Mouse (Mus musculus) ES-Bruce4 (cell line): Measurements from ENCODE around the gene A430089I19Rik. TPM values are rescaled to one million over a fixed set of nuclear protein-coding genes. Genes with fewer than 3 reads are reported as not detected.
"Not testable (repeated sequence)": the region's sequence is repeated elsewhere in the genome, so short reads cannot be mapped to it uniquely, and the experiment has no call there.

Experiments used
- H3K27ac ChIP-seq: 2 replicates; pipeline ENCODE4 v1.5.1; 2012; ENCODE audit warnings: low read length, inconsistent platforms; ENCODE audit not compliant: insufficient read depth
- H3K27me3 ChIP-seq: 2 replicates; pipeline ENCODE4 v1.6.1; 2012; ENCODE audit warnings: mild to moderate bottlenecking, low read length, inconsistent platforms; ENCODE audit not compliant: control insufficient read depth, poor library complexity, insufficient read depth, severe bottlenecking
- H3K36me3 ChIP-seq: 2 replicates; pipeline ENCODE4 v1.6.1; 2012; ENCODE audit warnings: inconsistent platforms, mild to moderate bottlenecking, low read length, moderate library complexity; ENCODE audit not compliant: control insufficient read depth, poor library complexity, insufficient read depth, severe bottlenecking
- H3K4me1 ChIP-seq: one replicate; pipeline ENCODE4 v1.8.1; 2011; ENCODE audit warnings: low read length; ENCODE audit not compliant: control insufficient read depth, insufficient read depth
- H3K4me3 ChIP-seq: 2 replicates; pipeline ENCODE4 v1.5.1; 2011; ENCODE audit warnings: low read depth, mild to moderate bottlenecking, low read length
- H3K9ac ChIP-seq: 2 replicates; pipeline ENCODE4 v1.6.1; 2012; ENCODE audit warnings: low read depth, mild to moderate bottlenecking, inconsistent platforms; ENCODE audit not compliant: poor library complexity, severe bottlenecking
- H3K9me3 ChIP-seq: replicated peaks from 2 replicates; pipeline ENCODE4 v1.6.1; 2012; ENCODE audit warnings: mild to moderate bottlenecking, low read length, inconsistent platforms; ENCODE audit not compliant: control insufficient read depth, poor library complexity, insufficient read depth, severe bottlenecking
- polyA plus RNA-seq: library from polyadenylated mRNA; stranded (reverse); fragments of >200 nt; gene quantifications from 2 replicates; pipeline ENCODE4 v1.2.4, GENCODE M21; 2011; ENCODE audit warnings: low read depth; ENCODE audit not compliant: missing spikeins, insufficient read depth, insufficient read length

Gene A430089I19Rik
- not detected in 2 replicates for polyA plus RNA-seq

GRCm38 (mm10) chr5:94306696-94307095 lies at the start of gene A430089I19Rik:
Gene A430089I19Rik, minus strand, starts transcription at chr5:94306796.
- H3K9ac ChIP-seq, H3K9me3 ChIP-seq, H3K27ac ChIP-seq, H3K36me3 ChIP-seq, H3K27me3 ChIP-seq, H3K4me3 ChIP-seq, H3K4me1 ChIP-seq: not testable (repeated sequence)

- not testable (repeated sequence) for H3K4me3 ChIP-seq, H3K36me3 ChIP-seq, H3K27me3 ChIP-seq, H3K4me1 ChIP-seq, H3K9me3 ChIP-seq, H3K27ac ChIP-seq, H3K9ac ChIP-seq
These were observed 32.9 kb upstream of the A430089I19Rik start, which contains the start of gene AA792892 for GRCm38 (mm10) chr5:94339449-94339848. Gene AA792892, plus strand, starts transcription at chr5:94339749.

- not testable (repeated sequence) for H3K27ac ChIP-seq, H3K9ac ChIP-seq, H3K4me1 ChIP-seq, H3K9me3 ChIP-seq, H3K27me3 ChIP-seq, H3K36me3 ChIP-seq, H3K4me3 ChIP-seq
These were observed 7.5 kb upstream of the A430089I19Rik start, which contains the start of gene Gm6502 for GRCm38 (mm10) chr5:94314135-94314534. Gene Gm6502, plus strand, starts transcription at chr5:94314435.

Other genes starting within 250 kb of the A430089I19Rik start
- gene BC061212, start 236.3 kb downstream of the A430089I19Rik start, polyA plus RNA-seq = not detected in 2 replicates
- not detected in 2 replicates for gene Gm6351, start 230.4 kb downstream of the A430089I19Rik start, polyA plus RNA-seq
- gene Gm3106, start 88.8 kb downstream of the A430089I19Rik start, polyA plus RNA-seq = not detected in 2 replicates
- gene Gm6502, start 7.6 kb upstream of the A430089I19Rik start, polyA plus RNA-seq = not detected in 2 replicates
- not detected in 2 replicates for gene AA792892, start 33.0 kb upstream of the A430089I19Rik start, polyA plus RNA-seq
- not detected in 2 replicates for gene Gm7682, start 139.0 kb upstream of the A430089I19Rik start, polyA plus RNA-seq
- not detected in 2 replicates for gene Gm3139, start 219.5 kb upstream of the A430089I19Rik start, polyA plus RNA-seq